Mouse (Mus musculus): ENCODE measurements at regions not wholly inside any gene's neighbourhood (a gene's known extent, or its start where the extent isn't known, plus 50 kb on each side); places are given as distances from the start of the nearest gene placed in this dataset.

DNA sequence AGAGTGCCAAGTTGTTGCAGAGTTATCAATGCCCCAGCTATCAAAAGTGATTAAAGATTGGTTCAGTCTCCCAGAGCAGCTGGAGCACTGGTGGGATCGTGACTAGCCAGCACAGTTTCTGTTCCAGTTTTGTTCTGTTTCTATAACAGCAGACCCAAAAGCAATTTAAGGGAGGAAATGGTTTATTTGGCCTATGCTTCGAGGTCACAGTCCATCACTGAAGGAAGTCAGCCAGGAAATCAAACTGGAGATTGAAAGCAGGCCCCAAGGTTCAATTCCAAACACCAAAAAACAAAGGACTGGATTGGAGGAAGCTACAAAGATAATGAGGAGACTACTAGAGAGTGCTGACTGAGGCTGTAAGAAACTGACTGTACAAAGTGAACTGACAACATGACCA lies 107.6 kb upstream of the Trim24 start:
- no peak for TF ChIP-seq POLR2A (IDR thresholded peaks at IDR 0.05; ENCODE audit: control insufficient read depth, low read depth, low read length)
- no peak for TF ChIP-seq CTCF (IDR thresholded peaks at IDR 0.05; ENCODE audit: control insufficient read depth, insufficient read depth, insufficient replicate concordance, low read depth, low read length)
